Mouse (Mus musculus) kidney, adult 2 months (tissue): Measurements from ENCODE around the gene Ergic3. TPM values are rescaled to one million over a fixed set of nuclear protein-coding genes. Genes with fewer than 3 reads are reported as not detected.

Source experiments
- DNase-seq: peaks from one replicate; pipeline ENCODE4 v3.0.0; 2021
- H3K27ac ChIP-seq: fragments of 200-500 bp; 2 replicates; pipeline ENCODE4 v1.5.1; 2012; ENCODE audit warnings: low read depth, low read length, control low read depth, inconsistent platforms; ENCODE audit not compliant: insufficient read depth
- H3K27me3 ChIP-seq: fragments of 200-500 bp; replicated peaks from 2 replicates; pipeline ENCODE4 v1.6.1; 2012; ENCODE audit warnings: mild to moderate bottlenecking, moderate library complexity, low read length, inconsistent platforms; ENCODE audit not compliant: control insufficient read depth, insufficient read depth
- H3K36me3 ChIP-seq: fragments of 200-500 bp; 2 replicates; pipeline ENCODE4 v1.6.1; 2012; ENCODE audit warnings: mild to moderate bottlenecking, moderate library complexity, low read length, inconsistent platforms; ENCODE audit not compliant: control insufficient read depth, insufficient read depth
- H3K4me1 ChIP-seq: fragments of 200-500 bp; 2 replicates; pipeline ENCODE4 v1.6.1; 2011; ENCODE audit warnings: low read length; ENCODE audit not compliant: control insufficient read depth, insufficient read depth
- H3K4me3 ChIP-seq: fragments of 200-500 bp; 2 replicates; pipeline ENCODE4 v1.5.1; 2011; ENCODE audit warnings: mild to moderate bottlenecking, low read depth, low read length, control low read depth; ENCODE audit not compliant: insufficient read depth
- CTCF ChIP-seq: fragments of 200-500 bp; conservative IDR thresholded peaks from 2 replicates; pipeline ENCODE4 v1.5.1; 2011; ENCODE audit warnings: low read depth, mild to moderate bottlenecking, control low read depth, low read length, moderate library complexity, mixed read lengths; ENCODE audit not compliant: insufficient read depth, insufficient read length
- POLR2A ChIP-seq: fragments of 200-500 bp; IDR thresholded peaks from one replicate; pipeline ENCODE4 v1.6.1; 2011; ENCODE audit warnings: low read depth, low read length, control low read depth
- WGBS: fragments of 180-500 bp; shearing (Covaris S2); methylation state at CpG from one replicate; pipeline ENCODE4 v1.1.7; 2018; 5-methylcytosine and 5-hydroxymethylcytosine counted together
- polyA plus RNA-seq: library from polyadenylated mRNA; depleted of rRNA; stranded (reverse); fragments of >200 nt; gene quantifications from 2 replicates; pipeline ENCODE4 v1.2.3, GENCODE M21; 2012

Gene Ergic3
- polyA plus RNA-seq, 1 experiment = 345 TPM

DNA sequence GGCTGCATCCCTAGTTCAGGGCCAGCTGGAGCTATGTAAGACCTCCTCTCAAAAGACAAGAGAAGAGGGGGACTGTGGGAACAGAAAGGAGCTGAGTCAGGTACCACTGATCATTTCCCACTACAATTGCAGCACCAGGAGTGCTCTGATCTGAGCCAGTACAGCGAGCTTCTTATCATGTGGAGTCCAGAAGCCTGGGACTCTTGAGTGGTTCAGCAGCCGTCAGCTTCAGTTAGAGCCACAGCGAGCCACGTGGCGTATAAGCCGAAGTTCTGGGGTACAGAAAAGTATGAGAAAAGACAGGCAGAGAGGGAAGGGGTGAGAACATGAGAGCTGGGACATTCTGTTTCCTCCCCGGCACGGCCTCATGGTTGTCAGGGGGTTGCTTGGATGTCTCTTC is 13.4 kb downstream of the Ergic3 start:
- WGBS = 89% methylated on average over 8 of the region's 8 CpGs
- no peak for TF ChIP-seq CTCF
- no peak for TF ChIP-seq POLR2A

DNA sequence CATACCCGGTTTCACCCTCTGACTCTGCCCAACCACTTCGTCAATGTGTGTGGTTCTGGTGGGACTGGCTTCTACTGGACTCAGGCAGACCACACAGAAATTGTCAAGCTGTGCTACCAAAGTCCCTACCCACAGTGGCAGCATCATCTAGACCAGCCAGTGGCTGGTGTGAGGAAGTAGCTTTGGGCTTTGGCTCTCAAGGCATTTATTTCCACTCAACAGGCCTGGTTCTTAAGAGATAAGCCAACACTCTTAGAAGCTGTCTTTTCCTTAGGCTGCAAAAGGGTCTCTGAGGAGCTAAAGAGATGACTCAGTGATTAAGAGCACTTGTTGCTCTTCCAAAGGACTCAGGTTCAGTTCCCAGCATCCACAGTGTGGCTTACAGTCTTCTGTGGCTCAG is 13.9 kb downstream of the Ergic3 start:
- Histone ChIP-seq H3K27me3 (no peaks in the 10 kb centered on the region), H3K27ac (no peak overlapping the region), H3K36me3 (no peaks in the 10 kb centered on the region; the same call in none of the 2 replicates), H3K4me3 (no peak overlapping the region), H3K4me1 (no peaks in the 10 kb centered on the region)
- 81% methylated on average over 2 of the region's 2 CpGs for WGBS
- DNase-seq = no peak
- TF ChIP-seq POLR2A (no peak), CTCF (no peak)

More for the DNA sequence above, 13.4 kb downstream of the Ergic3 start:
- Histone ChIP-seq H3K27ac (no peak overlapping the region), H3K36me3 (no peaks in the 10 kb centered on the region; the same call in none of the 2 replicates), H3K4me3 (no peak overlapping the region), H3K27me3 (no peaks in the 10 kb centered on the region), H3K4me1 (no peaks in the 10 kb centered on the region)
- DNase-seq = no peak

DNA sequence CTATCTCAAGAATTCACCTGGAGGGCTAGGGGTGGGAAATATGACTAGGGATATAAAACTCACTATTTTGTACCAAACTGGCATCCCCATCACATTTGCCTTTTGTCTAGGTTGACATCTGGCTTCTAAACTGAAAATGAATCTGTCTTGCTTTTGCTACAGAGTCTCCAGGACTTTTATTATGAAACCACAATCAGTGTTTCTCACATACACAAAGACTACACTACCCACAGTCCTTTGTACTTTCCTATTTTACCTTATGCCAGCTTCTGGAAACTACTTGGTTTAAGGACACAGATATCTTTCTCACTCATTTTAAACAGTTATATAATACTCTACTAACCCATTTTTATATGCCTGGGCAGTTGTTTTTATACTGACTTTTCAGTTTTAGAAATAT is 17.6 kb downstream of the Ergic3 start:
- no peaks in the 10 kb centered on the region for H3K27me3 ChIP-seq
- peak; percentile 47 for DNase-seq
- TF ChIP-seq CTCF = no peak
- TF ChIP-seq POLR2A = no peak
- H3K4me1 ChIP-seq = no peaks in the 10 kb centered on the region
- H3K27ac ChIP-seq = no peak overlapping the region
- no peaks in the 10 kb centered on the region for H3K36me3 ChIP-seq
- no peak overlapping the region for H3K4me3 ChIP-seq

DNA sequence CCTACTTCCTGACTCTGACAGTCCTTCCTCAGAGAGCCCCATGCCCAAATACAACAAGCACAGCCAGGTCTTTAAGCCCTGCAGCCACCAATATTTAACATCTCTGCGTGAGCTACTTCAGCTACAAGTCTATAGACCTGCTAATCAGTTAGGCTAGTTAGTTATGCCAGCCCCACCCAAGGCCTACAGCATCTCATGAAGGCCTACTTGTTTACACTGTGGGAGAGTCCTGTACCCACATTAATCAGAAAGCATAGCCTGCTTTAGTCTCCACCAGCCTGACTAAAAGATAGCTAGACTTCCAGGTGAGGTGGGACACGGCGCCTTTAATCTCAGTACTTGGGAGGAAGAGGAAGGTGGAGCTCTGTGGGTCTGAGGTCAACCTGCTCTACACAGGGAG is 31.5 kb downstream of the Ergic3 start:
- no peaks in the 10 kb centered on the region for H3K4me1 ChIP-seq
- no peak overlapping the region for H3K4me3 ChIP-seq
- no peak for TF ChIP-seq CTCF
- no peak for TF ChIP-seq POLR2A
- no peaks in the 10 kb centered on the region for H3K36me3 ChIP-seq
- no peak for DNase-seq
- no peaks in the 10 kb centered on the region for H3K27me3 ChIP-seq
- 88% methylated on average over 3 of the region's 3 CpGs for WGBS
- H3K27ac ChIP-seq = no peak overlapping the region

DNA sequence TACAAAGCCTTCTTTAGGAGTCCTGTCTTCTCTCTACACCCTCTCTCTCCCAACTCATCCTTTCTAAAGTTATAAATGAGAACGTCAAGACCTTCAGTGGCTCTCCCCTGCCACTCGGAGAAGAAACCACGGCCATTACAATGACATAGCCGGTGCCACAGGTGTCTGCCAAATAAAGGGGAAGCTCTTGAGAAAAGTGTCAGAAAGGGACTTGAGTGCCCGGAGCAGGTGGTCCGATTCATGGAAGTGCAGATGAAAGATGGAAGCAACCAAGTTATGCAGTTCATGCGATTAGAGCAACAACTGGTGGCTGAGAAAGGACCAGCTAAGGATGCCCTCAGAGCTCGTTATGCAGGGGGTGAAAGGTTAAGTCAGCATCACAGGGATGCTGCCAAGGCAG is 35.1 kb downstream of the Ergic3 start:
- Histone ChIP-seq H3K36me3 (no peaks in the 10 kb centered on the region), H3K27me3 (no peaks in the 10 kb centered on the region), H3K27ac (no peak overlapping the region), H3K4me1 (no peaks in the 10 kb centered on the region), H3K4me3 (no peak overlapping the region)
- DNase-seq = no peak
- TF ChIP-seq CTCF (no peak), POLR2A (no peak)
- 86% methylated on average over 8 of the region's 8 CpGs for WGBS

DNA sequence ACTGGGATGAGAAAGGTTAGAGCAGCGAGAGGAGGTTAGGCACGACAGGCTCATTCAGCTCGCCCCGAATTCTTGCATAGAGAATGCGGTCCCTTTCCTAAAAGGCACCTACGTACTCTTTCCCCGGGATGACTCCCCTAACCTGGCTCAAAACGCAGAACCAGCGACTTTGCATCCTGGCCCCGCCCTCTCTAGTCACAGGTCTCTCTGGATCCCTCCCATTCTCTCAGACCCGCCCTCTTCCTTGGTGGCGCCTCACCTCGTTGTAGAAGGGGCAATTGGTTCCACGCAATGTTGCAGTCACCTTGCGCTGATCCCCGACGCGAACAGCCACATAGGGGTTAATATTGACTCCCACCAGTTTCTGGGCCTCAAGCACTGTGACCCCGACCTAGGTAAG is 40.1 kb downstream of the Ergic3 start:
- peak; percentile 7 for DNase-seq
- Histone ChIP-seq H3K4me1 (no peaks in the 10 kb centered on the region), H3K4me3 (no peak overlapping the region), H3K36me3 (no peaks in the 10 kb centered on the region), H3K27ac (no peak overlapping the region), H3K27me3 (no peaks in the 10 kb centered on the region)
- TF ChIP-seq POLR2A (no peak), CTCF (no peak)
- 8% methylated on average over 19 of the region's 19 CpGs for WGBS

DNA sequence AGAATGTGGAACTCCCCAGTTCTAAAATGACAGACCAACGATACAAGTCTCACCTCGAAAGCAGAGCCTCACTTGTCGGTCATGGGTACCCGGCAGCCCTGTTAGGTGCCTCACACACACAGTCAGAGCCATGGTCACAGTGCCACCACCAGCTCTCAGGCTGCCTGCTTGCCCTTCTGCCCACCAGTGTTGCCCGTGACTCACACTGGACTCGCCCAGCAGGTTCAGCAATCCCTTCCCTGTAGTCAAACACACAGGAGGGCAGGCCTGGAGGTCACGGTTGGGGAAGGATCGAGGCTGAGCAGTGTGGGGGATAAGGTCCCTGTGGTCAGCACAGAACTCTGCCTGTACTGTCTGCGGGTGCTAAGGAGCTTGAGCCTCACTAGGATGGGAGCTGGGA is 45.0 kb downstream of the Ergic3 start, which contains the start of gene Fer1l4:
Gene Fer1l4 (minus strand): TSS at position 132 of the 400 bp plus-strand sequence.
- WGBS = 76% methylated on average over 9 of the region's 9 CpGs
- Histone ChIP-seq H3K4me3 (no peak within 1 kb of the TSS), H3K27ac (no peak within 1 kb of the TSS), H3K4me1 (no peaks in the 10 kb centered on the region), H3K27me3 (no peaks in the 10 kb centered on the region), H3K36me3 (no peaks in the 10 kb centered on the region)
- no peak for DNase-seq
- TF ChIP-seq POLR2A (no peak), CTCF (no peak)
